Mouse (Mus musculus) cerebellum, adult 2 months (tissue): ENCODE results near the gene Rem2. TPM values are rescaled to one million over a fixed set of nuclear protein-coding genes. Genes with fewer than 3 reads are reported as not detected.

Experiments
- DNase-seq, 2 experiments: peaks; one replicate each; pipeline ENCODE4 v3.0.0; 2021
- H3K27ac ChIP-seq: fragments of 200-500 bp; 2 replicates; pipeline ENCODE4 v1.5.1; 2012; ENCODE audit warnings: low read length, control low read depth, inconsistent platforms; ENCODE audit not compliant: insufficient read depth
- H3K27me3 ChIP-seq: fragments of 200-500 bp; 2 replicates; pipeline ENCODE4 v1.6.1; 2012; ENCODE audit warnings: inconsistent platforms, mild to moderate bottlenecking, low read length, moderate library complexity; ENCODE audit not compliant: control insufficient read depth, insufficient read depth
- H3K4me1 ChIP-seq: fragments of 200-500 bp; 2 replicates; pipeline ENCODE4 v1.6.1; 2011; ENCODE audit warnings: low read length; ENCODE audit not compliant: control insufficient read depth, insufficient read depth
- H3K4me3 ChIP-seq: fragments of 200-500 bp; replicated peaks from 2 replicates; pipeline ENCODE3; 2011; ENCODE audit warnings: mild to moderate bottlenecking, low read depth, low read length, control low read depth; ENCODE audit not compliant: insufficient read depth
- CTCF ChIP-seq: fragments of 200-500 bp; IDR thresholded peaks from 2 replicates; pipeline ENCODE4 v1.5.1; 2011; ENCODE audit warnings: low read depth, mild to moderate bottlenecking, control low read depth, low read length, moderate library complexity, borderline replicate concordance; ENCODE audit not compliant: insufficient read depth
- POLR2A ChIP-seq: fragments of 200-500 bp; IDR thresholded peaks from 2 replicates; pipeline ENCODE4 v1.6.1; 2011; ENCODE audit warnings: low read length, control low read depth, borderline replicate concordance; ENCODE audit not compliant: insufficient read depth
- WGBS: fragments of 180-500 bp; shearing (Covaris S2); methylation state at CpG from one replicate; pipeline ENCODE4 v1.1.7; 2018; 5-methylcytosine and 5-hydroxymethylcytosine counted together
- polyA plus RNA-seq: library from polyadenylated mRNA; depleted of rRNA; stranded (reverse); fragments of >200 nt; gene quantifications from 2 replicates; pipeline ENCODE4 v1.2.3, GENCODE M21; 2012

The Rem2 gene
- polyA plus RNA-seq, 1 experiment: 13.0 TPM

DNA sequence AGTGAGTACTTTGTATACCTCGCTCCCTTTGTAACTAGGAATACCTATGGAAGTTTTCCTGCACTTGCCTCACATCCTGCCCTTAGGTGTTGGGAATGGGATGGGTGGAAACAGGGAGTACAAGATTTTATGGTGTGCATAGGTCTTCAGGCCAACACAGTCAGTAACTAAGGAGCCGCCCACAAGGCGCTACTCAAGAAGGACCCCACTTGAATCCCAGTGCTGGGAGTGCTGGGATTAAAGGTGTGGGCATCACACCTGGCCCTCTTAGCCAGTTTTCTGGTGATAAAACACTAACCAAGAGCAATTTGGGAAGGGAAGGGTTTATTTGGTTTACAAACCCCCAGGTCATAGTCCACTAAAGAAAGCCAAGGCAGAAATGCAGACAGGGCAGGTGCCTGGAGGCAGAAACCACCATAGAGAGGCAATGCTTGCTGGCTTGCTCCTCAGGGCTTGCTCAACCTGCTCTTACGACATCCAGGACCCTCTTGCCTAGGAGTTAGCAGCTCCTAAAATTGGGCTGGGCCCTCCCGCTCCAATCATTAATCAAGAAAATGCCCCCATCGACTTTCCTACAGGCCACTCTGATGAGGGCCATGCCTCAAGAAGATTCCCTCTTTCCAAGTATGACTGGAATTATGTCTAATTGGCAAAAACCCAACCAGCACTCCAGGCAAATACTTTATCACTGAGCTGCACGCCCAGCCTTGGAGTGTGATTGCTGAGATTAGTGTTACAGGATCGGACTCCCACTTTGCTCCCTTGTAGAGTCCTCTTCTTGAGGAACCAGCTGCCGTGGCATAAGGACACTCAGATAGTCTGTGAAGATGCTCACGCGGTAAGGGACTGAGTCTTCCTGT, 21.0 kb upstream of the Rem2 start:
- H3K4me1 ChIP-seq: no peaks in the 10 kb centered on the region
- H3K27me3 ChIP-seq: no peaks in the 10 kb centered on the region
- H3K27ac ChIP-seq: no peak overlapping the region
- DNase-seq: no peak
- no peak overlapping the region for H3K4me3 ChIP-seq
- TF ChIP-seq POLR2A (no peak), CTCF (no peak)
- WGBS: 71% methylated on average over 11 of the region's 11 CpGs

GRCm38 (mm10) chr14:54457907-54458569, 17.9 kb upstream of the Rem2 start:
- TF ChIP-seq CTCF (no peak), POLR2A (no peak)
- Histone ChIP-seq H3K4me3 (no peak overlapping the region), H3K27ac (no peak overlapping the region), H3K4me1 (no peaks in the 10 kb centered on the region), H3K27me3 (no peaks in the 10 kb centered on the region)
- 89% methylated on average over 14 of the region's 14 CpGs for WGBS
- DNase-seq: no peak

- WGBS: 93% methylated on average over 4 of the region's 4 CpGs
- Histone ChIP-seq H3K4me1 (no peaks in the 10 kb centered on the region; the same call in 1 of the 2 replicates), H3K4me3 (no peak overlapping the region), H3K27me3 (no peaks in the 10 kb centered on the region), H3K27ac (no peak overlapping the region)
- no peak for TF ChIP-seq CTCF
- no peak for TF ChIP-seq POLR2A
- no peak for DNase-seq
These were observed 13.8 kb upstream of the Rem2 start for GRCm38 (mm10) chr14:54462146-54462545.

GRCm38 (mm10) chr14:54463108-54463958, 12.6 kb upstream of the Rem2 start:
- H3K27ac ChIP-seq: peak overlapping the region; percentile 2; the same call in 1 of the 2 replicates
- no peaks in the 10 kb centered on the region for H3K27me3 ChIP-seq
- peak overlapping the region; percentile 82 for H3K4me3 ChIP-seq
- TF ChIP-seq POLR2A: no peak
- DNase-seq: no peak
- H3K4me1 ChIP-seq: no peaks in the 10 kb centered on the region; the same call in 1 of the 2 replicates
- 15% methylated on average over 12 of the region's 12 CpGs for WGBS

- Histone ChIP-seq H3K4me3 (peak within 1 kb of the TSS; percentile 82), H3K4me1 (peaks cover 3% of the 10 kb centered on the region), H3K27me3 (no peaks in the 10 kb centered on the region), H3K27ac (peak within 1 kb of the TSS; percentile 44)
- TF ChIP-seq POLR2A (peak; percentile 75), CTCF (no peak)
- WGBS: under 1% methylated on average over 33 of the region's 35 CpGs
- DNase-seq: peak; percentile 89 to 91
These were observed 12.0 kb upstream of the Rem2 start, which contains the start of gene Lrp10 for GRCm38 (mm10) chr14:54463959-54464292. Gene Lrp10, plus strand, starts transcription at chr14:54464137.

GRCm38 (mm10) chr14:54464293-54465005, 11.5 kb upstream of the Rem2 start:
- TF ChIP-seq CTCF (peak; percentile 70), POLR2A (no peak)
- H3K27ac ChIP-seq: peak overlapping the region; percentile 44
- peaks cover 8% of the 10 kb centered on the region for H3K4me1 ChIP-seq
- H3K4me3 ChIP-seq: peak overlapping the region; percentile 82
- DNase-seq: peak; percentile 73
- no peaks in the 10 kb centered on the region for H3K27me3 ChIP-seq
- under 1% methylated on average over 53 of the region's 57 CpGs for WGBS

- 94% methylated on average over 2 of the region's 2 CpGs for WGBS
- Histone ChIP-seq H3K4me1 (peaks cover 27% of the 10 kb centered on the region), H3K4me3 (no peak overlapping the region), H3K27ac (no peak overlapping the region), H3K27me3 (no peaks in the 10 kb centered on the region)
- no peak for DNase-seq
- TF ChIP-seq POLR2A (no peak), CTCF (no peak)
These were observed 4.4 kb upstream of the Rem2 start for GRCm38 (mm10) chr14:54471467-54471866.
